In the genomic region with DNA sequence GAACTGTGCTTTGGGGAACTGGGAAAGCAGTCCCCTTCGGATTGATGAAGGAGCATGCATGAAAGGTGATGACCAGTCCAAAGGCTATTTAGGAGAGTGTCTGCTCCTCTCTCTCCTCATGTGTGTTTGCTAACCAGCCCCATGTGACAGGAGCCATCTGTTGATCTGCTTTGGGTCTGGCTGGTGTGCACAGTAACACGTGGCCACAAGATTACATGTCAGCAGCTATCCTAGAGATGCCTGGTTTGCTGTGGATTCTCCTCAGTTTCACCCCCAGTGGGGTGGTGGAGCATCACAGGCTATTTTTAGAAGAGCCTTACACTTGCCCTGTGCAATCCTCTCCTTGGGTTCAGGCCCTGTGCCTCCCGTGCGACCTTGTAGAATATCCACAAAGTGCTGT, we compare ENCODE assay signal across 11 mouse cellular contexts. TPM values are rescaled to one million over a fixed set of nuclear protein-coding genes. Genes with fewer than 3 reads are reported as not detected.
DNase-seq lines count a peak whose midpoint lies in the region; ATAC-seq and TF ChIP-seq lines count a peak whose summit lies in the region.
"Had no signal": no experiment of that assay in that cellular context is flagged by ENCODE, and none has a peak within 500 bp of the region (broad histone marks: within the 10 kb centered on the region; RNA-seq: fewer than 3 reads in every experiment).

No protein-coding gene starts in this region.

- no peak overlapping the region for H3K9ac ChIP-seq in intestine, postnatal 0 days (ENCODE audit: low read depth, low read length)
- no peak overlapping the region for H3K9ac ChIP-seq in midbrain, embryonic 14.5 days (replicated peaks; ENCODE audit: low read length)
- H3K9ac ChIP-seq: midbrain, embryonic 15.5 days had no signal

- H3K9me3 ChIP-seq in intestine, postnatal 0 days (ENCODE audit: control insufficient read depth) = no peaks in the 10 kb centered on the region
- no peaks in the 10 kb centered on the region for H3K9me3 ChIP-seq in midbrain, embryonic 14.5 days (ENCODE audit: control insufficient read depth, low read length)
- H3K9me3 ChIP-seq: midbrain, embryonic 15.5 days had no signal

- WGBS in lung, adult 2 months = 59% methylated on average over 4 of the region's 4 CpGs
- 58% methylated on average over 4 of the region's 4 CpGs for WGBS in intestine, postnatal 0 days
- WGBS in midbrain, embryonic 14.5 days = 84% methylated on average over 4 of the region's 4 CpGs

- H3K27ac ChIP-seq in intestine, postnatal 0 days (ENCODE audit: low read depth, low read length) = no peak overlapping the region
- H3K27ac ChIP-seq in midbrain, embryonic 14.5 days (replicated peaks; ENCODE audit: low read depth, low read length) = no peak overlapping the region
- H3K27ac ChIP-seq: midbrain, embryonic 15.5 days had no signal

- H3K4me2 ChIP-seq in intestine, postnatal 0 days (replicated peaks; ENCODE audit: low read depth) = no peak overlapping the region
- no peak overlapping the region for H3K4me2 ChIP-seq in midbrain, embryonic 14.5 days (ENCODE audit: low read length)
- H3K4me2 ChIP-seq: midbrain, embryonic 15.5 days had no signal

- DNase-seq in gastrocnemius, adult 8-10 months (ENCODE audit: low spot score in 2 of 2) = peak; percentile 38 to 59
- no peak for DNase-seq in gastrocnemius, postnatal 10 days
- peak; percentile 42 for DNase-seq in lung, postnatal 10 days
- DNase-seq in lung, adult 2 months = no peak
- DNase-seq in thymus, adult 18-20 months = no peak
- DNase-seq in thymus, postnatal 36 days = no peak
- no peak for DNase-seq in midbrain, embryonic 14.5 days
- DNase-seq: adrenal gland, postnatal 36 days; kidney, postnatal 36 days had no signal

- TF ChIP-seq CTCF in lung, adult 2 months (IDR thresholded peaks at IDR 0.05; ENCODE audit: insufficient read depth, low read length) = no peak
- no peak for TF ChIP-seq CTCF in intestine, postnatal 0 days (IDR thresholded peaks at IDR 0.05; ENCODE audit: low read depth)

- H3K4me3 ChIP-seq in lung, adult 2 months (replicated peaks; ENCODE audit: extremely low read depth, low read depth, low read length) = no peak overlapping the region
- no peak overlapping the region for H3K4me3 ChIP-seq in intestine, postnatal 0 days (ENCODE audit: low read depth, low read length)
- no peak overlapping the region for H3K4me3 ChIP-seq in midbrain, embryonic 14.5 days (replicated peaks; ENCODE audit: low read depth, low read length)
- H3K4me3 ChIP-seq: midbrain, embryonic 15.5 days had no signal

- H3K36me3 ChIP-seq in intestine, postnatal 0 days (ENCODE audit: control insufficient read depth, insufficient read depth) = no peaks in the 10 kb centered on the region
- no peaks in the 10 kb centered on the region for H3K36me3 ChIP-seq in midbrain, embryonic 14.5 days (ENCODE audit: control insufficient read depth, insufficient read depth, low read length)
- H3K36me3 ChIP-seq: midbrain, embryonic 15.5 days had no signal

- TF ChIP-seq POLR2A in lung, adult 2 months (IDR thresholded peaks at IDR 0.05; ENCODE audit: borderline replicate concordance, extremely low read depth, low read depth, low read length) = no peak

- H3K27me3 ChIP-seq in intestine, postnatal 0 days (replicated peaks; ENCODE audit: control insufficient read depth, insufficient read depth, low read length) = no peaks in the 10 kb centered on the region
- H3K27me3 ChIP-seq in midbrain, embryonic 14.5 days (ENCODE audit: control insufficient read depth, insufficient read depth, low read length) = no peaks in the 10 kb centered on the region
- H3K27me3 ChIP-seq: midbrain, embryonic 15.5 days had no signal

- peak; percentile 28; the same call in 1 of the 2 replicates for ATAC-seq in intestine, postnatal 0 days
- ATAC-seq in midbrain, embryonic 14.5 days (ENCODE audit: low FRiP score, low TSS enrichment) = no peak
- ATAC-seq: midbrain, embryonic 15.5 days had no signal

- H3K4me1 ChIP-seq in lung, adult 2 months (ENCODE audit: control insufficient read depth, insufficient read depth, low read length) = peaks cover under 1% of the 10 kb centered on the region; the same call in 1 of the 2 replicates
- no peaks in the 10 kb centered on the region for H3K4me1 ChIP-seq in intestine, postnatal 0 days (replicated peaks; ENCODE audit: control insufficient read depth, insufficient read depth, low read length)
- H3K4me1 ChIP-seq in midbrain, embryonic 14.5 days (ENCODE audit: control insufficient read depth, insufficient read depth, low read length) = no peaks in the 10 kb centered on the region

RNA-seq across cellular contexts. Expression of gene Inpp4a, which starts 42.2 kb away (rescaled TPM):
- total RNA-seq in gastrocnemius, adult 8-10 months (2022) = 10 to 100 TPM; 20.1 to 24.8 (median 21.7) TPM
- total RNA-seq in gastrocnemius, postnatal 10 days (2021) = 10 to 100 TPM; 22.1 to 26.2 TPM
- 21.6 and 24.7 TPM in 2 replicates for polyA plus RNA-seq in lung, adult 2 months (2012; rRNA removed)
- polyA plus RNA-seq in intestine, postnatal 0 days (2015; fragmentation: Nextera tagmentation; extraction: Ambion mirVana) = 7.8 and 9.5 TPM in 2 replicates
- polyA plus RNA-seq in midbrain, embryonic 14.5 days (2014; fragmentation: Nextera tagmentation; extraction: Ambion mirVana) = 68.1 and 83.4 TPM in 2 replicates

Comparison
In these comparisons a context has a peak if more than half of its experiments do, and no peak if none do; other contexts are left out.
1. DNase-seq: peak in gastrocnemius, adult 8-10 months (2 of 2) and lung, postnatal 10 days (single experiment); none in gastrocnemius, postnatal 10 days (single experiment), lung, adult 2 months (single experiment), thymus, adult 18-20 months (0 of 2), thymus, postnatal 36 days (0 of 2) and midbrain, embryonic 14.5 days (single experiment).